Mouse (Mus musculus): ENCODE results near the gene Cox8c. TPM values are rescaled to one million over a fixed set of nuclear protein-coding genes. Genes with fewer than 3 reads are reported as not detected.

Gene Cox8c
- total RNA-seq (2015; ENCODE audit: low replicate concordance) = not detected in 2 replicates
- total RNA-seq (2017; ENCODE audit: low replicate concordance) = not detected in 2 replicates

DNA sequence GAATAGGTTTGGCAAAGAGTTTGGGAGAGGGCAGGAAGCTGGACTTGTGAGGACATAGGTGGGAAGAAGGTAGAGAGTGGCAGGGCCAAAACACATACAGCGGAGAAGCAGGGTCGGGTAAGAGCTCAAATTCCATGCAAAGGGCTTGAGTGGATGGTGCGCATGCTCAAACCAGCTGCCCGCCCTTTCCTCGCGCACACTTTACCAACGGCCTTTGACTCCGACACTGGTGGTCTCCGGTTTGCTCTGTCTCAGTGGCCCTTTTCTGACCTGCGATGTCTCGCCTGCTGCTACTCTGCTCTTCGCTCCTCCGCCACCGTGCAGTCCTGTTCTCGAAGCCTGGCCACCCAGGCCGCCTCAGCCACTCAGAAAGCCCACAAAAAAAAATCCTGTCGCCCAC, at the start of gene Cox8c:
Gene Cox8c, plus strand, starts transcription at position 226 of the 400 bp plus-strand sequence.
- ATAC-seq (replicated peaks; ENCODE audit: low FRiP score, poor library complexity, severe bottlenecking) = no peak

- no peak for ATAC-seq (replicated peaks; ENCODE audit: low FRiP score, poor library complexity, severe bottlenecking)
Observed at GRCm38 (mm10) chr12:102860806-102861205, 38.3 kb upstream of the Cox8c start.

DNA sequence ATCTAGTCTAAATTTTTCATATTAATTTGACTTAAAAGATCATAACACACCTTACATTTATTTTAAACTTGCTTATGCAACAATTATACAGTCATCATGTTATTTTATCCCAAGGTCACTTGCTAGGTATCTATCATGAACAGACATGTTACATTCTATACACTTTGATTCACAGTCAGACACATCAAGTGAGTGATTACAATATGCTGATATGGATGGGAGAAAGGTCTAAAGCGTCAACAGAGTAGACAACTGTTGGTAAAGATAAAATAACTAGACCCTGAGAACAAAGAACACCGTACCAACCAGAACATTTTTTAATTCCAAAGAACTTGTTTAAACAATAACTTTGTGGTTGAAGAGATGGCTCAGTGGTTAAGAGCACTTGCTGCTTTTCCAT, 29.3 kb upstream of the Cox8c start:
- ATAC-seq (replicated peaks; ENCODE audit: low FRiP score, poor library complexity, severe bottlenecking) = no peak

DNA sequence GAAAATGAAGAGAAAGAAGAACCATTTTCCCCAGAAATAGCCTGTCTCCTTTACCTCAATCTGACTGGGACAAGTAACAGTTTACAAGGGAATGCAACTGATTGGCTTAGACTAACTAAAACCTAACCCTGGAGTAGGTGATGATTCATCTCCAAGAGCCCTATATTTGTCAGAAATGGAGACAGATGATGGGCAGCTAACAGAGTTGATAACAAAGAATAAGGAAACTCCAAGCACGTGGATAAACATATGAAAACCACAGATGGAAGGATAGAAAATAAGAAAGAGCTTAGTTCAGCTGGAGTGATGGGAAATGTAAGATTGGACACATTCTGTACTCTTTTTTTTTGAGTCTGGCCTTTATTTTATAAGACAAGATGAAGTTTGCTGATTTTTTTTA, 28.6 kb upstream of the Cox8c start:
- no peak for ATAC-seq (replicated peaks; ENCODE audit: low FRiP score, poor library complexity, severe bottlenecking)

DNA sequence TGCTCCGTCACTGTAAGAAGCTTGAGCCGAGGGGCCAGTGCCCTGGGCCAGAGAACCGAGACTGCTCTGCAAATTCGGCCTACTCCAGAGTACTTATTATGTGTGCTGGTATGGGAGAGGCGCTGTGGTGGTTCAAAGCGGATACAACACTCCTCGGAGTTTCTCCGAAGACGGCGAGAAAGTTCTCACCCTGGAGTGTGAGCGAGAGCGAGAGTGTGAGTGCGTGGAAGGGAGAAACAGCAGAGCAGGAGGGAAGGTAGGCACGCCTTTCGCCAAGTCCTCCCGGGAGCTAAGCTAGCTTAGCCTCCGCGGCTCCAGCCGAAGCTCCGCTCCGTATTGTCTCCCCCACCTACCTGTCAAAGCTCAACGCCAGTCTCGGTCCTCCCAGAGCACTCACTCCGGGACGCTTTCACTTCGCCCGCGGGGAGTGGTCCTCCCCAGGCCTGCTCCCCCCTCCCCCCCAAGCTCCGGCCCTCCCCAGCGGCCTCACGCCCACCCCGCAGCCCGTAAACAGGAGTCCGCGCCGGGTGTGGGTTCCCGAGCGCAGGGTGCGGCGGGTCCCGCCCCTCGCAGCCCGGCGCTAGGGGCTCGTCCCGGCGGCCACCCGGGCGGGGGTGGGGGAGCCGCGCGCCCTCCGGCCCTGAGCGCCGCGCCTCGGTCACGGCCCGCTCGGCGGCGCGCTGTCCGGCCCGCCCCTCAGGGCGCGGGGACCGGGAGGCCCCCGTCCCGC, 21.6 kb upstream of the Cox8c start:
- peak; percentile 52 for ATAC-seq (replicated peaks; ENCODE audit: low FRiP score, poor library complexity, severe bottlenecking)

DNA sequence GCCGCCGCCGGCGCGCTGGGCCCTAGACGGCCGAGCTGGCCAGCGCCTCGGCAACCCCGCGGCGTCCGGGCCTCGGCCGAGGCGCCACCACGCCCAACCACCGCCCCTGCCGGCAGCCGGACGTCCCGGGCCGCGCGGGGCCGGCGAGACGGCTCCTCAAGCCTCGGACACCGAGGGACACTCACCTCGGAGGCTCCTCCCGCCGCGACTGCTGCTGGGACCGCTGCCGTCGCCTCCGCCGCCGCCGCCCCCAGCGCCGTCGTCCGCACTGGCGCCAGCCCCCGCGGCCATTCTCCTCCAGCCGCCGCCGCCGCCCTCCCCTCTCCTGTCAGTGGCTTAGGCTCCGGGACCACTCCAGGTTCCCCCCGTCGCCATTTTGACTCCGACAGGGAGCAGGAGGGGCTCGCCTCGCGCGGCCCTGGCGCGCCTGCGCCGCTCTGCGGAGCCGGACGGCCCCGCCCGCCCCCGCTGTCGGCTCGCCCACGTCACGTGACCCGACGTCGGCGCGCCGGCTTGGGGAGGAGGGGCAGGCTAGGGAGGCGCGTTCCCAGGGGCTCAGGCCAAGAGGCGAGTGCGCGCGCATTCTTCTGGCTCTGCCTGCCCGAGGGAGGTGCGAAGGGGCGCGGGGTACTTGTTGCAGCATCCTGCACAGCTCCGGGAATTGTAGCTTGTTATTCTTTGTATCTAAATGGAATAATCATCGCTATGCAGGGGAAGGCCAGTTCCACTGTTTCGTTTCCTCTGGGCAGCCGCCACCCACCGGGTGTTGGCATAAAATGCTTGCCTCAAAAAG, 20.9 kb upstream of the Cox8c start, which contains the start of gene Btbd7:
Gene Btbd7, minus strand, starts transcription at position 441 of the 793 bp plus-strand sequence.
- ATAC-seq (replicated peaks; ENCODE audit: low FRiP score, poor library complexity, severe bottlenecking) = peak; percentile 85

DNA sequence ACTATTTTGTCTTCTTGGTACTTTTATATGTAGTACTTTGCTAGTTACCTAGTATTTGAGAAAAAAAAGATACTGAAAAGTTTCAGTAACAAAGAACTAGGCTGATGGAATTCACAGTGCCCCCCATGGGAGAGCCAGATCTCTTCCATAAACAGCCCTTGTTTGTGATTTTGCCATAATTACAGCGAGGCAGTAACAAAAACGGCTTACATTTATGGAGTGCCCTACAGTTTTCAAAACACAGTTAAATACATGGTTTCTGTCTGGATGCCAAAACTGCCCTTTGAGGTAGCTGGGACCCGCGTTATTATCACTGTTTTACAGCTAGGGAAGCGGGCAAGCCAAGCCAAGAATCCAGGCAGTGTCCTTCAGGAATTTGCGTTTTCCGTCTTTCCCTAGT, 20.2 kb upstream of the Cox8c start:
- no peak for ATAC-seq (replicated peaks; ENCODE audit: low FRiP score, poor library complexity, severe bottlenecking)

GRCm38 (mm10) chr12:102885735-102886134, 13.4 kb upstream of the Cox8c start:
- no peak for ATAC-seq (replicated peaks; ENCODE audit: low FRiP score, poor library complexity, severe bottlenecking)

DNA sequence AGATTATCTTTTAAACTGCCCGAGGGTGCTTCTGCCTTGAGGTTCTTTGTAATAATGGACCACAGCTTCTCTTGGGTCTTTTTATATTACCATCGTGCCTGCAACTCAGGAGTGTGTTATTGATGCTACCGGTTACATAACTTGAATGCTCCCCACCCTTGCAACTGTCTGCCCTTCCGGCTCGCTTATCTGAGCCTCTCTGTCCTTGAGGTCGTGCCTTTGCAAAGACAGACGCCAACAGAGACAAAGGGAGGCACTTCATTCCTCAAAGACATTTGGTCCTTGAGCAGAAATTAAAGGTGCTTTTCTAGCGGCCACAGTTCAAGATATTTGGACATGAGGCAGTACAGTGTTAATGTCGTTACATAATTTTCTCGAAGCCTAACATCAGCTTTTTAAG, 11.8 kb upstream of the Cox8c start:
- no peak for ATAC-seq (replicated peaks; ENCODE audit: low FRiP score, poor library complexity, severe bottlenecking)

DNA sequence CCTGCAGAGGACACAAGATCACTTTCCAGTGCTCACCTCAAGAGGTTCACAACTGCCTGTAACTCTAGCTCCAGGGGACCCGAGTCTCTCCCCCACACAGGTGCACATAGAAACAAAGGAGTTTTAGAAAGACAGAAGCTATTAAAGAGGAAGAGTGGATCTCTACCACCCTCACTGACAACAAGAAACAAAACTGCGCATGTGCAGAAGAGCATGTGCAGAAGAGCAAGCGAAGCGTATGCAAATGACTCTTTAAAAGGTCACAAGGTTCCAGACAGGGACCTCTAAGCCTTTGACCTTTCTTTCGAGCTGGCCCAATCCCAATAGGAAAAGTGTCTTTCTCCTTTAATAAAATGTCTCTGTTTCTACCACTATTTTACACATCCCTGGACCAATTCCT, 10.5 kb upstream of the Cox8c start:
- no peak for ATAC-seq (replicated peaks; ENCODE audit: low FRiP score, poor library complexity, severe bottlenecking)

DNA sequence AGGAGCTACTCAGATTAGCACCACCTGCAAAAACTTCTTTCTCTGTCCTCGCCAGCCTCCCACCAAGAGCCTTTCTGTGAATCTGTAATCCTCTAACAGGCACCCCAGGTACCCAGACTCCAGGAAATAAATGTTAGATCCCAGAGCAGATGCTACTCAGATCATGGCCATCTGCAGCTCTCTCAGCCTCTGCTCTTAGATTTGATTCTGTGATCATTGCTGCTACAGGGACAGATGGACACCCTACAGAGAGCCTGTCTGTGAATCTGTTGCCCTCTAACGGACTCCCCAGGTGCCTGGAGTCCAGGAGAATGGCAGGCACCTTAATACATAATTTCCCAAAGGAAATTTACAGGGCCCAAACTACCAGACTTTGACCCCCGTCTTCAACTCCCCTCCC, 9.1 kb downstream of the Cox8c start:
- no peak for ATAC-seq (replicated peaks; ENCODE audit: low FRiP score, poor library complexity, severe bottlenecking)

DNA sequence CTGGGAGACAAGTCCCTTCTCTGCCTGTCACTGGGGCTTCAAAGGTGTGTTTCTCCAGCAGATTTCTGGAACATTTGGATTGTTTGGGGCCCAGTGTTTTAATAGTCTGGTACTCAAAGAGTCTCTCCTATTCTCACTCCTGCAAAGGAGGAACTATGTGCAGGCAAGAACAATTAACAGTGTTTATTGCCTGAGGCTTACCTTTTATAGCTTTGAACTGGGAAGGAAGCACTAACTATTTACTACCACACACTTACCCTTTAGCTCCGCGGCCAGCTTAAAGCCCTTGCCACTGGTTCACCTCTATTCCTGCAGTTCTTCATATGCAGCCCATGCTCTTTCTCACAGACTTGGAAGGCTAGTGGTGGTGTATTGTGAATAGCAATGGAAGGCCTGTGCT, 17.0 kb downstream of the Cox8c start:
- no peak for ATAC-seq (replicated peaks; ENCODE audit: low FRiP score, poor library complexity, severe bottlenecking)

GRCm38 (mm10) chr12:102929764-102930163, 30.6 kb downstream of the Cox8c start:
- no peak for ATAC-seq (replicated peaks; ENCODE audit: low FRiP score, poor library complexity, severe bottlenecking)

DNA sequence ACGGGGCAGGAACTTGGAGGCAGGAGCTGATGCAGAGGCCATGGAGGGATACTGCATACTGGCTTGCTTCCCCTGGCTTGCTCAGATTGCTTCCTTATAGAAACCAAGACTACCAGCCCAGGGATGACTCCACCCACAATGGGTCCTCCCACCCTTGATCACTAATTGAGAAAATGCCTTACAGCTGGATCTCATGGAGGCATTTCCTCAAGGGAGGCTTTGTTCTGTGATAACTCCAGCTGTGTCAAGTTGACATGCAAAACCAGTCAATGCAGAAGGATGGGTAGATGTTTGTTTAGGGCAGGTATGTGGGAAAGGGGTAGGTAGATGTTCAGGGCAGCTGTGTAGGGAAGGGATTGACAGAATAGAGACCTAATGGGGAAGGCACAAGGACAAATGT, 31.2 kb downstream of the Cox8c start:
- ATAC-seq (replicated peaks; ENCODE audit: low FRiP score, poor library complexity, severe bottlenecking) = no peak

DNA sequence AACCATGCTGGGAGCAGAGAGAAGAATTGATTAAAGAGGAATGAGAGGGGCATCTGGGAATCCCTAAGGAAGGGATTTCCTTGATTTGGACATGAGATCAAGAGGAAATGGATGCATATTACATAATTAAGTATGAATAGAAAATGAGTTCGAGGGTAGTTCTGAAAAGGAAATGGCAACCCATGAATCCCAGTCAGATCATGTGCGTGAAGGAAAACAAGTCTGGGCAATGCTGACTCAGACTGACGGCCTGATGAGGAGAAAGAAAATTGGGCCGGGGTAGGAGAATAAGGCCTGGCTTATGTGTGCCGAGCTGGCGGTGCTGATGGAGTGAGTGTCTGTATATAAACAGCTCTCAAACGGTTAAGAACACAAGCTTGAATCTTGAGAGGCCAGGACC, 31.7 kb downstream of the Cox8c start:
- no peak for ATAC-seq (replicated peaks; ENCODE audit: low FRiP score, poor library complexity, severe bottlenecking)

DNA sequence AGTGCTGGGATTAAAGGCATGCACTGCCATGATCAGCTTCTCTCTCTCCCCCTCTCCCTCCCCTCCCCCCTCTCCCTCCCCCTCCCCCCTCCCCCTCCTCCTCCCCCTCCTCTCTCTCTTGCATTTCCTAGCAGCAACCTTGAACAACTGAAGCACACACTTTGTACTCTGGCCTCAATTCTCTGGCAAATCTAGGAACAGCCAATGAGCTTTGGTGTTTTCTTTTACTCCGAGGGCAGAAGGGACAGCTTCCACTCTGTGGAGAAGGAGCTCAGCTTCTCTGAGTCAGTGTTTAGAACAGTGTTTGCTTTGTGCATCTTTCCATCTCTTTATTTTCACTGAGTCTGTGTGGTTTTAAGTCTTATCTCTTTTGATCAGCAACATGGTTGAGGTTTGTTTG, 36.8 kb downstream of the Cox8c start:
- no peak for ATAC-seq (replicated peaks; ENCODE audit: low FRiP score, poor library complexity, severe bottlenecking)

GRCm38 (mm10) chr12:102945571-102945970, 46.5 kb downstream of the Cox8c start:
- ATAC-seq (replicated peaks; ENCODE audit: low FRiP score, poor library complexity, severe bottlenecking) = no peak

- no peak for ATAC-seq (replicated peaks; ENCODE audit: low FRiP score, poor library complexity, severe bottlenecking)
Observed at GRCm38 (mm10) chr12:102947826-102948225, 48.7 kb downstream of the Cox8c start.

- no peak for ATAC-seq (replicated peaks; ENCODE audit: low FRiP score, poor library complexity, severe bottlenecking)
Observed at GRCm38 (mm10) chr12:102948778-102949394, 49.8 kb downstream of the Cox8c start, which contains the start of gene Unc79. Gene Unc79, plus strand, starts transcription at chr12:102948859.

DNA sequence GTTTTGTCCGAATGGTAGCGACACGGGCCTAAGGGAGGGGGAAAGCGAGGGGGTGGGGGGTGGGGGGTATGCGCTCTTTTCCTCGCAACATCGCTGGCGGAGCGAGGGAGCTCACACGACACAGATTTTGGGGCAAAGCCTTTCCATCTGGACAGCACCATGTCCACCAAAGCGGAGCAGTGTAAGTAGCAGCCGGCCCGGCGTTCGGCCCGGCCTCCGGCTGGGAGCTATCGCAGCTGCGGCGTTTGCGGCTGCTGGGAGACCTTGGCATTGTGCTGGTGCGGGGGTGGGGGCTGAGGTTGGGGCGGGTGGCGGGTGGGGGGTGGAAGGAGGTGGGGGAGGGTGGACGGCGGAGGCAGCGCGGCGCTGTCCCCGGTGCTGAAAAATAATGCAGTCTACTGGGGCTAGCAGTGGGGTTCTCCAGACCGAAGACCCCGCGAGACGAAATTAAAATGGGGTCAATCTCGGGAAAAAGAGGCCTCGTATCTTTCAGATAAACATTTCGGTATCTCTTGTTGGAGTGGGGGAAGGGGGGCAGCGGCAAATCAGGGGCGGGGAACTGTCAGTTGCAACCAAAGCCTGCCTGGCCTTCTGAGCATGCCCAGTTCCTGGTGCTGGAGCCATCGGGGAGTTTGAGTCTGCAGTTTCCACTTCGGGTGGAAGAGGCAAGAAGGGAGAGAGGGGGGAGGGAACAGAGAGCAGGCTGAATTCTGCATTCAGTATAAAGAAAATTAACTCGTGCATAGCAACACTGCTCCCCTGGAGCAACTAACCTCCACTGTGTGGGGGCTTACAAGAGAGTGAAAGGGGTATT, 50.5 kb downstream of the Cox8c start:
- no peak for ATAC-seq (replicated peaks; ENCODE audit: low FRiP score, poor library complexity, severe bottlenecking)

Measured in erythroblast, adult 5-6 weeks (primary cell).